In the genomic region with DNA sequence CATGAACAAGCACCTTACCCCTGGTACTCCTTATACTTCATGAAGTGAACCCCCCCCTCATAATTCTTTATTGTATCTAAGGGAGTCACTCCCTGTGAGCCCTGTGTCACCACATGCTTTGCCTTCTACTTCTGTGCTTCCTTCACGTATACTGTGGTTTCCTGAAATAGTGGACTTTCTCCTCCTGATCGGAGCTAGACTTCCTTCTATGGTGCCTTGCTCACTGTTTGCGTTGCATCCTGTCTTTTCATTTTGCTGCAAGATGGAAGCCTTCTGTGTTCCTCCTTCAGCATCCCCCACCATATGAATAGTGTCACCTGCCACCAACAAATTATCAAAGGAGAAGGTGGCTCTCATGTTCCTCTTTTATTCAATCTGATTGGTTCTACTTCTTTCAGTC, we compare ENCODE assay signal across 17 mouse cellular contexts.
A peak's percentile ranks its signal among the peaks of the same experiment; 100 is the strongest.
DNase-seq lines count a peak whose midpoint lies in the region; ATAC-seq lines count a peak whose summit lies in the region.
"Had no signal": no experiment of that assay in that cellular context is flagged by ENCODE, and none has a peak within 500 bp of the region (broad histone marks: within the 10 kb centered on the region; RNA-seq: fewer than 3 reads in every experiment).

No protein-coding gene starts in this region.

- H3K36me3 ChIP-seq in midbrain, embryonic 11.5 days (ENCODE audit: control insufficient read depth, insufficient read depth, low read length), result no peaks in the 10 kb centered on the region
- H3K36me3 ChIP-seq in midbrain, embryonic 15.5 days (replicated peaks), result no peaks in the 10 kb centered on the region
- H3K36me3 ChIP-seq: G1E had no signal

- no peaks in the 10 kb centered on the region for H3K4me1 ChIP-seq in midbrain, embryonic 11.5 days (ENCODE audit: control insufficient read depth, insufficient read depth, low read length)
- H3K4me1 ChIP-seq in midbrain, embryonic 15.5 days, result no peaks in the 10 kb centered on the region

- H3K9ac ChIP-seq in midbrain, embryonic 11.5 days (ENCODE audit: low read length), result no peak overlapping the region
- H3K9ac ChIP-seq in midbrain, embryonic 15.5 days, result no peak overlapping the region

- H3K9me3 ChIP-seq in midbrain, embryonic 11.5 days (ENCODE audit: control insufficient read depth, low read length), result no peaks in the 10 kb centered on the region
- no peaks in the 10 kb centered on the region for H3K9me3 ChIP-seq in midbrain, embryonic 15.5 days

- ATAC-seq in midbrain, embryonic 11.5 days (ENCODE audit: low FRiP score), result no peak
- no peak for ATAC-seq in midbrain, embryonic 15.5 days (replicated peaks)
- ATAC-seq in common myeloid progenitor, adult 5-6 weeks (replicated peaks; ENCODE audit: low read depth, poor library complexity, severe bottlenecking), result 0 out of 2 replicates have a peak, but pooled peaks have one; percentile 25
- ATAC-seq: activated CD4-positive, CD25-positive, alpha-beta regulatory T cell, adult 4 months; CD4-positive, CD25-positive, alpha-beta regulatory T cell, adult 4 months; Patski had no signal

- no peaks in the 10 kb centered on the region for H3K27me3 ChIP-seq in midbrain, embryonic 11.5 days (ENCODE audit: control insufficient read depth, insufficient read depth, low read length)
- H3K27me3 ChIP-seq in midbrain, embryonic 15.5 days (replicated peaks), result no peaks in the 10 kb centered on the region
- H3K27me3 ChIP-seq: CH12.LX, Patski had no signal

- H3K4me3 ChIP-seq in midbrain, embryonic 11.5 days (ENCODE audit: low read depth, low read length), result no peak overlapping the region
- no peak overlapping the region for H3K4me3 ChIP-seq in midbrain, embryonic 15.5 days

- peak; percentile 53 for DNase-seq in midbrain, embryonic 11.5 days (ENCODE audit: low spot score, missing footprints)
- DNase-seq in cerebellum, adult 18-20 months, result no peak
- DNase-seq: adrenal gland, adult 2 months; adrenal gland, adult 8-10 months; adrenal gland, postnatal 10 days; adrenal gland, postnatal 14 days; adrenal gland, postnatal 25 days; adrenal gland, postnatal 36 days; B cell, adult 2 months; cerebellum, adult 11 months had no signal

- no peak overlapping the region for H3K27ac ChIP-seq in midbrain, embryonic 11.5 days (ENCODE audit: low read depth, low read length)
- H3K27ac ChIP-seq in midbrain, embryonic 15.5 days, result no peak overlapping the region

- WGBS in midbrain, embryonic 11.5 days, result 93% methylated on average over 3 of the region's 3 CpGs
- whole genome bisulfite sequencing in midbrain, embryonic 15.5 days, result 85% methylated on average over 3 of the region's 3 CpGs

- no peak overlapping the region for H3K4me2 ChIP-seq in midbrain, embryonic 11.5 days
- no peak overlapping the region for H3K4me2 ChIP-seq in midbrain, embryonic 15.5 days
